Mouse (Mus musculus): Measurements from ENCODE around the gene Prmt1. TPM values are rescaled to one million over a fixed set of nuclear protein-coding genes. Genes with fewer than 3 reads are reported as not detected.

The Prmt1 gene
- total RNA-seq, 2 experiments from 2014 or later = 166 to 183 TPM

DNA sequence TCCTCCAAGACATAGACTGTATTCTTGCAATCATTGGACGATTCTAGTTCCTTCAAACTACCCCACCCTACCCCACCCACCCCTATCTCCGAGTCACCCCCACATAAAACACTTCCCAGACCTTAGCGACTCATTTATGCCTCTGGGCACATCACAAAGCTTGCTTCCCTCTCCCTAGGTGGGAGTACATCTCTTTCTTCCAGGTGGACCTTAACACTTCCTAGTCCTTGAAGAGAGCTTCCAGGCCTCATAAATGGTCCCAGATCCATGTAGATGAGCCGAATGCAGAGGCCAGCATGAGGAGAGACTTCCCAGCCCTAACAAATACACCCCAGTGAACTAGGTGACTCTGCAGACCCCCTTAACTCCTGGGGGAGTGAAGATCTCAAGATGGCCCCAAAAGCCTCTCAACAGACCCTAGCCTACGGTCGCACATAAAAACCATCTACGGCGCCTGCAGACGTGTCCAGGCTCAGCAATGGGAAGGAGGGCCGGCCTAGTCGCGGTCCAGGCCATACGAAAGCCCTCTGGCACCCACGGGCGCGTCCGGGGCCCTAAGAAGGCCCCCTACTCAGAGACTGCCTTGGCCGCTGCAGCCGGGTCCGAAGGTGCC lies 29.1 kb upstream of the Prmt1 start:
- DNase-seq (ENCODE audit: low spot score in 2 of 2) = peak in 1 of 2 experiments; percentile 35
- intact Hi-C loops (cut with DNase I) = loop anchor here (5.0 kb wide), 1 partner anchor 37 kb away; the partner anchor contains the start of gene Prr12

DNA sequence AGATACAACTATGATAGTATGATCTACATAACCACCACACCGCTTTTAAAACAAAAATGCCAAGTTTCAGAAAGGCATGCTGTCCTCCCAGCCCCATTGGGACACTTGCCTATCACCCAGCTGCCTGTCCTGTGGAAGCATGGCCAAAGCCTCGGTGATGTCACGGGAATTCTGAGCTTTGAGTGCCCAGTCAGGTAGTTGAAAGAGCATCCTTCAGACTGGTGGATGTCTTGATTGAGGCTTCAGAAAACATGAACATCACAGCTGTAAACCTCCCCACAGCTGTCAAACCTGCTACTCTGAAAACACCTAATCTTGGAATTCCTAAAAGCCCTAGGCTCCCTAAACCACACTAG lies 27.7 kb upstream of the Prmt1 start:
- intact Hi-C loops (cut with DNase I) = no loop called here
- DNase-seq (ENCODE audit: low spot score in 2 of 2) = no peak

DNA sequence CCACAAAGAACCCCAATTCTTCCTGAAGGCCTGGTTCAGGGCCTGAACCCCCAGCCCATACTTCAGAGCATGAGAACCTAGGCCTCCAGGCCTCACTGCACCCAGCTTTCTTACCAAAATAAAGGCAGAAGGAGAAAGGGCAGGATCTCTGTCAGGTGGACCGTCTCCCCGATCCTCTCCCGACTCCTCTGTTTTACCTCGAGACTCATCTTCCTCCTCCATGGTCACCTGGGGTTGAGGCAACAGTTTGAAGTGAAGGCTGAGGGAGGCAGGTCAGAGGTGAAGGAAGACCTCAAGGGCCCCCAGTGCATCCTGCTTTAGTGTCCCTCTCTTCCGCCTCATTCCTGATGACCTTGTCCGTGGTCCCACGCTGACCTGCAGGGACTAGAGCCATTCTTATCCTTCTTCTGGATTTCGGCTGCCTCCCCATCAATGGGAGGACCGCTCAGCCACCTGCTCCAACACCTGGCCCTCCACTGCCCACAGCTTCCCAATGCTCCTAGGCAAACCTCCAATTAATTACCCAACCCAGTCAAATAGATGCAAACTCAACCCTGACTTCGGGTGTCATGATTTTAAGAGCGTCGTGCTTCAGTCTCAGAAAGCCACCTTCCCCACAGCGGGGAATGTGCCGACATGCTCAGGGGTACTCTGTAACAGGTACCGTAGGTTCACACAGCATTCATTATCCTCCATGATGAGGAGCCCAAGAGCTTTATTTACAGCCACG lies 27.2 kb upstream of the Prmt1 start:
- intact Hi-C loops (cut with DNase I) = no loop called here
- no peak for DNase-seq (ENCODE audit: low spot score in 2 of 2)

DNA sequence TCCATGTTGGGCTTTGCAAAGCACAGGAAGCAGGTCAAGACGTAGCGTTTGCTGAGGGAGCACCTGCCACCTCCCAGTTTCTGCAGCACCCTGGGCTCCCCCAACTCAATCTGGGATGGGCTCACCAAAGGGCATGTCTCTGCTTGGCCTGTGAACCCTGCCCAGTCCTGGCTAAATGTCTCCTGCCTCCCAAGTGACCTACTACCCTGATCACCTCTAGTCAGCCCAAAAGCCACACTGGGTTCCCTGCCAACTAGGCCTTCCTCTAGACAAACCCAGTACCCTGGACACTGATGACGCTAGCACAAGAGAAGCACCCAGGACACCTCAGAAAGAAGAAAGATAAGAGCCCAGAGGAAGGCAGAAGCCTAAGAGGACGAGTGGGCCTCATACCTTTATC lies 26.5 kb upstream of the Prmt1 start:
- DNase-seq (ENCODE audit: low spot score in 2 of 2) = no peak
- intact Hi-C loops (cut with DNase I) = no loop called here

DNA sequence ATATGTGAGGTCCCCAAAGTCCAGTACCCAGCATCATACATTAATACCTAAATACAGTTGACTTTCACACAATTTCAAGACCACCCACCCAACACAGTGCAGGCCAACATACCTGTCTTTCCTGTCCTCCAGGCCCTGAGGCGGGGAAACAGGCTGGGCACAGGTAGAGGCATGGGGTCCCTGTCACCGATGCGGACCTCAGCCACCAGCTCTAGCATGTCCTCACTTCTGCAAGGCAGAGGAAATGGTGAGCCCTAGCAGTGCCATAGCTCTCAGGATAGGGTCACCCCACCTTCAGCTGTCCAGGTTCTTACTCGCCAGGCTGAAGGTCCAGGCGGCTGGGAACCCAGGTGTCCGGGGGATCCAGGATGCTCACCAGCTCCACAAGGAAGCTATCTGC lies 25.6 kb upstream of the Prmt1 start:
- intact Hi-C loops (cut with DNase I) = no loop called here
- no peak for DNase-seq (ENCODE audit: low spot score in 2 of 2)

DNA sequence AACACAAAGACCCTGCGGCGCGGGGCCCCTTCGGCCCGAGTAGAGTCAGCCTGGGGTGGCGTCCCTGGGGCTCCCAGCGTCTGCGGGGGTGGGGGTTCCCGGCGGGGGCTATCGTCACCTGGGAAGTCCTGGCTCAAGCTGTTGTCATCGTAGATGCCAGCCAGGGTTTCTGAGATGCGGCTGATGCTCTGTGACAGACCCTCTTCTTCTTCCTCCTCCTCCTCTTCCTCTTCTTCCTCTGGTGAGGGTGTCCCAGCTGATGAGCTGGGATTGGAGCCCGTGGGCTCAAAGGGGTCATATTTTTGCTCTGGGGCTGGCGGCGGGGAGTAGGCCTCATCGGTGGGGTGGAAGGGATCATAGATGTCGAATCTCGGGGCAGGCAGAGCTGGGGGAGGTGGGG lies 22.0 kb upstream of the Prmt1 start:
- DNase-seq (ENCODE audit: low spot score in 2 of 2) = no peak
- intact Hi-C loops (cut with DNase I) = no loop called here

DNA sequence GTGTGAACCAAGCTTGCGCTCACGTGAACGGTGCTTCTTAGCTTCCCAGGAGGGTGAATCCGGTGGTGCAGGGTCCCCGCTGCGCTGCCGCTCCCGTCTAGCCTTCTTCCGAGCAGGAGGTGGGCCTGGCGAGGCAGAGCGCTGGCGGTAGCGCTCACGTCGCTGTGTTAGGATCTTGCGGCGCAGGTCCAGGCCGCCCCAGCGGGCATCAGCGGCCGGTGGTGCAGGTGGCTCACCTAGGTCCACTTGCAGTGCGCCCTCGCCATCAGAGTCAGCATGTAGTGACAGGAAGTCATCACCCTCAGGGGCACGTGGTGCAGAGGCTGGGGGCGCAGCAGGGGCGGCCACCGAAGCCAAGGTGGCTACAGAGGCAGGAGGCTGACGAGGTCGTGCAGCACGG lies 21.5 kb upstream of the Prmt1 start:
- no peak for DNase-seq (ENCODE audit: low spot score in 2 of 2)
- intact Hi-C loops (cut with DNase I) = no loop called here

DNA sequence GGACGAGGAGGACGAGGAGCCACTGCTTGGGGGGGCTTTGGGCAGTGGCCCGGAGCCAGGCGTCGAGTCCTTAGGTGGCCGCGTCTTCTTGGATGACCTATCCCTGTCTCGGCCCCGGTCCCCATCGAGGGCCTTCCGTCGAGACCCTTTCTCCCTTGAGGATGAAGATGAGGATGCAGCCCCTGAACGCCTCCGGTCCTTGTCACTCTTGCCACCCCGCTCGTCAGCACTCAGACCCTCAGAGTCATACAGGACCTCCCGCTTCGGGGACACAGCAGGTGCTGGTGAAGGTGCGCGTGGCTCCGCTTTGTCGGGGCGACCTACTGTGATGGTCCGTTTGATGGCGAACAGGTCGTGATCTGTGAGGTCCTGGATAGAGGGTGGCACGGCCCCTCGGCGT lies 20.8 kb upstream of the Prmt1 start:
- intact Hi-C loops (cut with DNase I) = no loop called here
- no peak for DNase-seq (ENCODE audit: low spot score in 2 of 2)

DNA sequence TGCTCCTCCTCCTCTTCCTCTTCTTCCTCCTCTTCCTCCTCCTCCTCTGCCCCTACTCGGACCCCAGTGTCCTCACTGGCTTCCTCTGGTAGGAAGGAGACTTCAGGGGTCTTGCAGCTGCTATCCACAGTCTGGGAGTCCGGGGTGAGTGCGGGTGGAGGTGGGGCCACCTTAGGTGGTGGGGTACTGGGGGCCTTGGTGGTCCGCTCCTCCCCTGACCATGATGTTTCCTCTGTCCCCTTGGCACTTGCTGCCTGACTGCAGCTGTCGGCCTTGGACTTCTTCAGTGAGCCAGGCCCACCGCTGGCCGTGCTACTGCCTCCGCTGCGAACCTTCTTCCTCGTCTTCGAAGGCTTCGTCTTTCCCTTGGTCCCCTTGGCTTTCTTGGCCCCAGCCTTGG lies 20.1 kb upstream of the Prmt1 start:
- no peak for DNase-seq (ENCODE audit: low spot score in 2 of 2)
- intact Hi-C loops (cut with DNase I) = no loop called here

DNA sequence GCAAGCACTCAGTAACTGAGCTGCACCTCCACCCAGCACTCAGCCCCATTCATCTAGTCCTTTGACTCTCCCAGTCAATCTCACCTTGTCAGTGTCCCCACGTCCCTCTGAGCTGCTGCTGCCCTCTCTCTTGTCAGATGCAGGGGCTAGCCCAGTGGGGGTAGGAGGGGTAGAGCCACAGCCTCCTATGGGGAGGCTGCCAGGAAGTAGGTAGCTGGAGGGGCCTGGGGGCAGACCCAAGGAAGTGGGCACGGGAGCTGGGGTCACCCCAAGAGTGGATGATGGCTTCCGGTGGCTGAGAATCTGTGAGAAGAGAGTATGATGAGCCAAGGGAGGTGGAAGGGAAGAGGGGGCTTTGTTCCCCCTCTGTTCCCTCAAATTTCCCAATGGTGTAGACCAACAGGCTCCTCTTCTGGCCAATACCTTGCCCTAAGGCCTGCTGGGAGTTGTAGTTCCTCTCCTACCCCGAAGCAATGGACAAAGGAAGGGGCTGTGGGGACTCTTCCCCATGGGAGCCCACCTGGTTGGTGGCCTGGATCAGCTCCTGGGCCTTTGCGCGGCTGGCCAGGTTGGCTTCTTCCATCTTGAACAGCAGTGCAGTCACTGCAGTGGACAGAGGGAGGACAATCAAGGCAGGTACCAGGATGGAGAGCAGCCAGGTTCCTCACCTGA lies 19.1 kb upstream of the Prmt1 start:
- DNase-seq (ENCODE audit: low spot score in 2 of 2) = no peak
- intact Hi-C loops (cut with DNase I) = no loop called here

DNA sequence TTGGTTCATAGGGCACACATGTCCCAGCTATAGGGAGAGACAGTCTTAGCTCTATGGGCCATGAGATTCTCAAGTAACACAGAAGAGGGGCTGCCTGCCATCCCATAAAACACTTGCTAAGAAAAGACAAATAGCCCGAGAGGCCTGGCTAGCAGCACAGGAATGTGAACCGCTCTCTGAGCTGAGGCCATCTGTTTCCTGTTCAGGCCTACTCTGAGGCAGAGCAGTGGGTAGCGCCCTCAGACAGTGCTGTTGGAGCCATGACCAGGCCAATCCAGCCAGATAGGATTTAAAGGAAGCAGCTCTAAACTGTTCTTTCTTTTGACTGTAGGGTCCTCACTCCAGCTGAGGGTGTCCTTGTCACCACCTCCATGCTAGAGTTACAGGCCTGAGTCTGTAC lies 18.2 kb upstream of the Prmt1 start:
- no peak for DNase-seq (ENCODE audit: low spot score in 2 of 2)
- intact Hi-C loops (cut with DNase I) = no loop called here

DNA sequence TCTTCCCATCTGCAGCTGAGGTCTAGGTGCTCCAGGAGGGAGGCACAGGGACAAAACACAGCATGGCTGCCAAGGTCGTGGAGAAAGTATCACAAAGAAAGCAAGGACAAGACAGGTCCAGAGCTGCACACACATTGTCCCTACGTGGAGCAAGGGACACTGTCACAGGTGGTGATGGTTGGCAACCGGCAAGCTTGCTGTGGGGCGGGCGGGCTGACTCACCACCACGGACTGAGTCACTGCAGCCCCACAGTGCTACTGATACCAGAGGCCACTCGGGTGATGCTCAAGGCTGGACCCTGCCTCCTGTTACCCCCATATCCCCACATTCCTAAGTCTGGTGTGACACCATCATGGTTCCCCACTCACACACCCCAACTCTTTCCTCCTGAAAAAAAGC lies 16.1 kb upstream of the Prmt1 start:
- intact Hi-C loops (cut with DNase I) = no loop called here
- DNase-seq (ENCODE audit: low spot score in 2 of 2) = no peak

DNA sequence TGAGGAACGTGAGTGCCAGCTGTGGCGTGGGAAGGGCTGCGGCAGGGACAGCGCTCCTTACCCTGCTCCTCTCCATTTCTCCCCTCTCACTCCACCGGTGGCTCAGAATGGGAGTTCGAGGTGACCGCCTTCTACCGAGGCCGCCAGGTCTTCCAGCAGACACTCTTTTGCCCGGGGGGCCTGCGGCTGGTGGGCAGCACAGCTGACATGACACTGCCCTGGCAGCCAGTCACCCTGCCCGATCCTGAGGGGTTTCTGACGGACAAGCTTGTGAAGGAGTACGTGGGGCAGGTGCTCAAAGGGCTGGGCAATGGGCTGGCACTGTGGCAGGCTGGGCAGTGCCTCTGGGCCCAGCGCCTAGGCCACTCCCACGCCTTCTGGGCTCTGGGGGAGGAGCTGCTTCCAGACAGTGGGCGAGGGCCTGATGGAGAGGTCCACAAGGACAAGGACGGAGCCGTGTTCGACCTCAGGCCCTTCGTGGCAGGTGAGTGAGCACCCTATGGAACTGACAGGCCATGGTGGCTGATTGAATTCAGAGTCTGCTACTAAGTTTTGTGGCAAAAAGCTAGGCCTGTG lies 14.3 kb upstream of the Prmt1 start:
- intact Hi-C loops (cut with DNase I) = no loop called here
- no peak for DNase-seq (ENCODE audit: low spot score in 2 of 2)

DNA sequence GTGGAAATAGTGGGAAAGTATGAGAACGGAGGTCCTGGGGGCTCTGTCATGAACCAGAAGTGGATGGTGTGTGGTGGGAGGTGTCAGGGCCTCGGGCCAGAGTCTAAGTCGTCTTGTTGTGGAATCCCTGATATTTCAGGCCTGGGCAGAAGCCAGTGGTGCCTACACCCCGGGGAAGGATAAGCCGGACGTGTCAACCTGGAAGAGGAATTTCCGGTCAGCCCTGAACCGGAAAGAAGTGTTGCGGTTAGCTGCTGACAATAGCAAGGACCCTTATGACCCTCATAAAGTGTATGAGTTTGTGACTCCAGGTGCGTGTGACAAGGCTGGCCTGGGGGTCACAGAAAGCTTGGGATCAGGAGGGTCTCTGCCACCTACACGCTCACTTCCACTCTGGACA lies 13.4 kb upstream of the Prmt1 start:
- intact Hi-C loops (cut with DNase I) = no loop called here
- no peak for DNase-seq (ENCODE audit: low spot score in 2 of 2)

DNA sequence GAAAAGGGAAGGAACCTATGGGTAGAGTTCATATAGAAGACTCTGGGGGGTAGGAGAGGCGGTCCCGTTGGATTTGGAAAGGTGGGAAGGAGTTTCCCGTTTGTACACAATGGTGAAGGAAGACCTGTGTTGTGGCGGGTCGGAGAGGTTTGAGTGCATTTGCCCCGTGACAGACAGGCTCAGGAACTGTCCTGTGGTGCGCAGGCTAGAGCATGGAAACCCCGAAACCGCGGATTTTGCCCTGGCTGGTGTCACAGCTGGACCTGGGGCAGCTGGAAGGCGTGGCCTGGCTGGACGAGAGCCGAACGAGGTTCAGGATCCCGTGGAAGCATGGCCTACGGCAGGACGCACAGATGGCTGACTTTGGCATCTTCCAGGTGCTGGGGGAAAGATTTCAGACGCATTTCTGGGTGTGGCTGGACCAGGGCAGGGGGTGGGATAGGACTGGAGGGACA lies 12.2 kb upstream of the Prmt1 start, which contains the start of gene Bcl2l12:
TSS of gene Bcl2l12 (minus strand) at position 212 of the 455 bp plus-strand sequence.
- intact Hi-C loops (cut with DNase I) = no loop called here
- DNase-seq (ENCODE audit: low spot score in 2 of 2) = no peak

DNA sequence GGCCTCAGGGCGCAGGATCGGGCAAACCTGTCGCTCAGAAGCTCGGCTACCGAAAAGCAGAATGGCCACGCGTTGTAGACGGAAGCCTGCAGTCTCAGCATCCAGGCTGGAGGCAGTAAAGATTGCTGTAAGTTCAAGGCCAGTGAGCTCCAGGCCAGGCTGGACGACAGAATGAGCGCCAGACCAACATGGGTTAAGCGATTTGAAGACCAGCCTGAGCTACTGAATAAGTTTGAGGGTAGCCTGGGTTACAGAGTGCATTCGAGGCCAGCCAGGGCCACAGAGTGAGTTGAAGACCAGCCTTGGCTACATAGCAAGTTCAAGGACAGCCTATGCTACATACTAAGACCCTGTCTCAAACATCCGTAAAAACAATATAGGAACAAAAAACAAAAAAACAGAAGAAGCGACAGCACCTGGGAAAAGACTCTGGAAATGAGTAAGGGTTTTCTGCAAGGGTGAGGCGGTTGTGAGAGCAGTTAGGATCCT lies 11.6 kb upstream of the Prmt1 start:
- no peak for DNase-seq (ENCODE audit: low spot score in 2 of 2)
- intact Hi-C loops (cut with DNase I) = no loop called here

DNA sequence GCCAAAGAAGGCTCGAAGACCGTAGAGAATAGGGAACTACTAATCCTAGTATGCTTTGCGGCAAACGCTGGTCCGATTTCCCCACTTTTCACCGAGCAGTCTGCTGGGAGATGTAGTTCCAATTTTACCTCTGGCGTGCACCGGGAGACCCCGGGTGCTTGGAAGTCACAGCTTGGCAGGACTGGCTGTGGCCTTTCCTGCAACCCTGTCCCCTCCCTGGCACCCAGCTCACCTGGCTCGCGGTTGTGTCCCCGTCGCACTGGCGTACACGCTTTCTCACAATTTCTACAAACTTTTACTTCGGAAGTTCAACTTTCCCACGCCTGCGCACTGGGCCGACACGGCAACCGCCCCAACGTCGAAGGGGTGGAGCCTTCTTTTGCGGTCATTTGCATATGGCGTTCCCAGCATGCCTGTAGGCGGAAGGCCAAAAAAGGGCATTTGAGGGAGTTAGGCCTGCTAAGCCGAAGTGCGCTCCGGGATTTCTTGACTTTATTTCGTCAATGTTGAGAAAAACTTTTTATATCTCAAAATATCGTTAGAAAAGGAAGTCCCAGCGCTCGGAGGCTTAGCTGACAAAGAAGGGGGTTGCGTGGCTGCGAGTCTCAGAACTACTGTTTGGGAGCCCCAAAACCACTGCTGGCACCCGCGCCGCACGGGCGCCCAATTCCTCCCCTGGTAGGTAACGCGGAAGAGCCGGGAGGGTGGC lies 11.0 kb upstream of the Prmt1 start, which contains the start of gene Irf3:
TSS of gene Irf3 (plus strand) at position 418 of the 709 bp plus-strand sequence.
- intact Hi-C loops (cut with DNase I) = no loop called here
- peak; percentile 95 to 97 for DNase-seq (ENCODE audit: low spot score in 2 of 2)

DNA sequence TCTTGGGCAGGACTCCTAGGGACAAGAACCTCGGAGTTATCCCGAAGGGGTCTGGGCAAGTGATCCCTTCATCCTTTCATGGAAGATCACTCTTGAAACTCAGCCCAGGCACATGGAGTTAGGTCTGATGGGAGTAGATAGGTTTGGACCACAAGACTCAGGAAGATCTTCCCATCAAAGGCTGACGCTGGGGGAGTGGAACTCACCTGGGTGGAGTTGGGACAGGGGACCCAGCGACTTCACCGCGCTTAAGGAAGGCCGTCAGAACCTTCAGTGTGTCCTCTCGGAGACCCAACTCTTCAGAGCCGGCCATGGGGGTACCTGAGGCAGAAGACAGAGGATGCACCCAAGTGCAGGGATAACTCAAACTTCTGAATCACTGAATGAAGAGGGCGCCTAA lies 10.3 kb upstream of the Prmt1 start:
- DNase-seq (ENCODE audit: low spot score in 2 of 2) = no peak
- intact Hi-C loops (cut with DNase I) = no loop called here

DNA sequence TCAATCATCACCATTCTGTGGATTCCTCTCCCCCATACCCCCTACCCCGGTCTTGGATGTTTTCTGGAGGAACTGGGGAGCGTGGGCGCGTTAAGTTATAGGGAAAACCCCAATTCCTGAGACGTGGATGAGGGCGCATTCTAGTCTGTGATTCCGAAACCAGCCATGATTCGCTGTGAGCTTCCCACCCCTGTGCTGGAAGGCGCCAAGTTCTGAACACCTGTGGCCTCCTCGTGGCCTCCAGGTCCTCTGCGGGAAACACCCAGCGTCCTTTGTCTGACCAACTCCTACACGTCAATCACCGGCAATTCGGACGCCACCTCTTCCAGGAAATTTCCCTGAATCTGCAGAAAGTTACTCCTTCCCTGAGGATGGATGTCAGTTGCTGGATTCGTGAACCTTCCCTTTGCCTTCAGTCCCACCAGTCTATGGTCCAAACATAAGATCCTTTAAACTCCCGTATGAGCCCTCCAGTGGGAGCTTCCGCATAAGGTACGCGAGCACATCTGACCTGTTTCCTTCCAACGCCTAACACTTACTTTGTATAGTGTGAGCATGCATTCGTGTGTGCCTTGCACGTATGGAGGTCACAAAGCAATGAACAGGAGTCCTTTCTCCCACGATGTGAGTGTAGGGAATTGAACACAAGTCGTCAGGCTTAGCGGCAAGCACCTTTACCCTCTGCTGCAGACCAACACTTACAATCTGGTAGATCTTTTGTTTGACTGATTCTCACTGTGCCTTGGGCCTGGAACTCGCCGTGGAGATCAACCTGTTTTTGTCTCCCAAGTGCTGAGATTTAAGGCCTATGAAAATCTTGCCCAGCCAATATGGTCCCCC lies 731 bp upstream of the Prmt1 start:
- intact Hi-C loops (cut with DNase I) = no loop called here
- DNase-seq (ENCODE audit: low spot score in 2 of 2) = no peak

All from left cerebral cortex, postnatal 14 days (tissue).